Mouse (Mus musculus) large intestine, adult 2 months (tissue): ENCODE measurements around the gene Ide. TPM values are rescaled to one million over a fixed set of nuclear protein-coding genes. Genes with fewer than 3 reads are reported as not detected.

ENCODE experiments used
- DNase-seq: peaks from one replicate; pipeline ENCODE4 v3.0.0-alpha.2; 2012; ENCODE audit warnings: low read depth, low spot score
- WGBS: fragments of 180-500 bp; shearing (Covaris S2); methylation state at CpG from one replicate; pipeline ENCODE4 v1.1.7; 2018; 5-methylcytosine and 5-hydroxymethylcytosine counted together
- polyA plus RNA-seq: library from polyadenylated mRNA; depleted of rRNA; stranded (reverse); fragments of >200 nt; gene quantifications from 2 replicates; pipeline ENCODE4 v1.2.3, GENCODE M21; 2012; rRNA removed

The Ide gene
- polyA plus RNA-seq = 15.7 and 23.7 TPM in 2 replicates

DNA sequence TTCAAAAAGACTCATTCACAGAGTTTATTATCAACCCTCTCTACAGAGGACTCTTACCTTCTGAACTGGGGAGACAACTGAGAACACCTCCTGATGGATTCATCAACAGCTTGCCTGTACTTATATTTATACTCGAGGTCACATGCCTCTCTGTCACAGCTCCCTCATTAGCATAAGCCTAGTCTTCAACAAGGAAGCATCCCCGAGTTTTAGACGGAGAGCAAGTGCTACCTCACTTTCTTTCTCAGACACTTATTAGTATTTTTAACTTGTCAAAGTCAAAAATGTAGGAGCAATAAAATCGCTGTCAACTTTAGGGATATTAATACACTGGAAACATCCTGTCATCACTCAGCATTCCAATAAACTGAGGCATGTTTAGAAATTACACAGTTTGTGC lies at the start of gene Ide:
TSS of gene Ide (minus strand) at position 101 of the 400 bp plus-strand sequence.
- DNase-seq = no peak
- WGBS = 55% methylated on average over 4 of the region's 4 CpGs

DNA sequence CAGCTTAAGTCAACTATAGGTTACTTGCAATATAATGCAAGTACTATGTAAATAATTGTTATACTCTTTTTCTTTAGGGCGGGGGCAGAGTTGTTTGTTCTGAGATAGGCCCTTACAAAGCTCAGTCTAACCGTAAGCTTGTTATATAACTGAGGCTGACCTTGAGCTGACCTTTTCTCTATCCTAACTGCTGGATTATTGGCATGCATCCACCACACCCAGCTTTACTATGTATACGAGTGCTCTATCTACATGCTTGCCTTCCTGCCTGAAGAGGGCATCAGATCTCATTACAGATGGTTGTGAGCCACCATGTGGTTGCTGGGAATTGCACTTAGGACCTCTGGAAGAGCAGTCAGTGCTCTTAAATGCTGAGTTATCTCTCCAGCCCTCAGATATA lies 48.5 kb upstream of the Ide start:
- DNase-seq = no peak
- WGBS = 27% methylated on average over 3 of the region's 3 CpGs

DNA sequence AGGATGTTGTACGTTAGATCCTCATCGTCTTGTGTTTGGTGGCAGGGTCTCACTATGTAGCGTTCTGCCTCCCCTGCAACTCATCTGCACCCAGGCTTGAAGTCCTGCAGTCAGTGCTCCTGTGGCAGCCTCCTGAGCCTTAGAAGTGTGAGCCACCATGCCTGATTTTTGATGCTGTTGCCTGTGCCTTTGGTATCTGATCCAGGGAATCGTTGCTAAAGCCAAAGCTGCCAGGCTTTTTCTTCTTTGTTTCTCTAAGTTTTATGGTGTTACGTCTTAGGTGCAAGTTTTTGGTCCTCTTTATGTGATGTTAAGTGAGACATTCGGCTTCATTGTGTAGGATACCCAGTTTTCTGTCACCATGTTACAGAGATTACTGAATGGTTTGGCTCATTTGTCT lies 41.2 kb upstream of the Ide start:
- DNase-seq = no peak
- 62% methylated on average over 6 of the region's 6 CpGs for WGBS

DNA sequence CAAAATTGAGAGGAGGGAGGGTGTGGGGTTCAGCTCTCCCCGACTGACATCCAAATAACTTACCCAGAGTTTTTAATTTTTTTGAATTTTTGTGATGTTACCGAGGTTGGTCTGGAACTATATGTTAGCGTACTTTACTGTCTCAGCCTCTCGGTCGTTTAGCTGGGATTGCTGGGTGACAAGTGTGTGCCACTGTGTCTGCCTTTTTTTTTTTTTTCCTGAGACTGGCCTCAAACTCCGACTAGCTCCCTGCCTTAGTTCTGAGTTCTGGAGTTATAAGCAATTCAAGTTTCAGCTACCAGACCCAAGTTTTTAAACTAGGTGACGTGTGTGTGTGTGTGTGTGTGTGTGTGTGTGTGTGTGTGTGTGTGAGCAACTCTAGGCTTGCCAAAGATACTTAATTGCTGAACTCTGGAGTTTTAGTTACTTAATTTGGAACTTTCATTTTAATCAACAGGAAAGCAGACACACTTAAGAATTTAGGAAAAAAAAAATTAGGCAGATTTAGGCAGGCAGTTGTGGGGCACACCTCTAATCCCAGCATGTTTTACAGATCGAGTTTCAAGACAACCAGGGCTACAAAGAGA lies 39.8 kb upstream of the Ide start:
- WGBS = 4% methylated on average over 8 of the region's 8 CpGs

DNA sequence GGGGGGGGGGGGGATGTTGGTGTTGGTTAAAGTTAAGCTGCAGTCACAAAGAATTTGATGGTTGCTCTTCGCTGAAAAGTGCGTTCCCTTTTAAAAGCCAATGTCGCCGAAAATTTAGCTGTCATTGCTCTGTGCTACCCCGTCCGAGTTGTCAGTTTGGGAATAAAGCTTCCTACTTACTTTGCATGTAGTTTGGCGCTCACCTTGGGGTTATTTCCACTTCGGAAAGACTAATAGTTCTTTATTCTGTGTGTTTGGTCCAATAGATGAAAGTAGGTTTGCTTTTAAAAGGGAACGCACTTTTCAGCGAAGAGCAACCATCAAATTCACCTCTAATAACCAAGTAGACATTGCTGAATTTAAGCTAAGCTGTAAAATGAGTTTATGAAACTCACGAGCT lies 39.2 kb upstream of the Ide start:
- 2% methylated on average over 11 of the region's 11 CpGs for WGBS
- no peak for DNase-seq

More for the DNA sequence above, 39.8 kb upstream of the Ide start:
- DNase-seq = no peak

DNA sequence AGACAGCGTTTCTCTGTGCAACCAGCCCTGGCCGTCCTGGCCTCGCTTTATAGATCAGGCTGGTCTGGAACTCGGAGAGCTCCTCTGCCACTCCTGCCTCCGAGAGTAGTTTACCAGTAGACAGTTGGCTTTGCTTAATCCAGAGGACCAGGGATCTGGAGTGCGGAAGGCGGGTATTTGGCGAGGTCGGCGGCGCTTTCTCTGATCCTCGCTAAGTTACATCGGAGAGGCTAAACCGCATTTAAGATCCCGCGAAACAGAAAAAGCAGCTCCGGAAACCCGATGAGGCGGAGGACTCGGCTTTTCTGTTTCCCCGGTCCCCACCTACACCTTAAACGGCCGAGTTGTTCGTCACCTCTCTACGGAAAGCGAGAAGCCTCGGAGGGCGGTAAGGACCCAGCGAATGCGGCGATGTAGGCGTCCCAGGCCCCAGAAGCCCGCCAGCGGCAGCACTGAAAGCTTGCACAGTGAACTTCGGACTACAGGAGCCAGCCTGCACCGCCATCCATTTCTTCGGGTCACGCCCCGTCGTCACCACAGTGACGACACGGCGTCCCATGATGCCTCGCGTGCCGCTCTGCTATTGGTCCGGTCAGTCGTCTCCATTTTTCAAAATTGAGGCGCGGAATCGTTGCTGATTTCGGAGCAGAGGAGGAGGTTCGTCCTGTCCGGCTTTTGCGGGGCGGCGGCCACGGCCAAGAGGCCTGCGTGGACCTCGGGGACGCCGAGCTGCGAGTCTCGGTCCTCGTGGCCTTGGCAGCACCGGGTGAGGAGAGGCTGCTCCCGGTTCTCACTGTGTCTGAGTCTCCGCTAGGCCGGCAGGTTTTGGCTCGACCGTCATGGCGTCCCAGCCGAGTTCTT lies 38.3 kb upstream of the Ide start, which contains the start of gene Kif11:
TSS of gene Kif11 (plus strand) at position 649 of the 861 bp plus-strand sequence.
- DNase-seq = peak; percentile 97
- under 1% methylated on average over 73 of the region's 73 CpGs for WGBS

DNA sequence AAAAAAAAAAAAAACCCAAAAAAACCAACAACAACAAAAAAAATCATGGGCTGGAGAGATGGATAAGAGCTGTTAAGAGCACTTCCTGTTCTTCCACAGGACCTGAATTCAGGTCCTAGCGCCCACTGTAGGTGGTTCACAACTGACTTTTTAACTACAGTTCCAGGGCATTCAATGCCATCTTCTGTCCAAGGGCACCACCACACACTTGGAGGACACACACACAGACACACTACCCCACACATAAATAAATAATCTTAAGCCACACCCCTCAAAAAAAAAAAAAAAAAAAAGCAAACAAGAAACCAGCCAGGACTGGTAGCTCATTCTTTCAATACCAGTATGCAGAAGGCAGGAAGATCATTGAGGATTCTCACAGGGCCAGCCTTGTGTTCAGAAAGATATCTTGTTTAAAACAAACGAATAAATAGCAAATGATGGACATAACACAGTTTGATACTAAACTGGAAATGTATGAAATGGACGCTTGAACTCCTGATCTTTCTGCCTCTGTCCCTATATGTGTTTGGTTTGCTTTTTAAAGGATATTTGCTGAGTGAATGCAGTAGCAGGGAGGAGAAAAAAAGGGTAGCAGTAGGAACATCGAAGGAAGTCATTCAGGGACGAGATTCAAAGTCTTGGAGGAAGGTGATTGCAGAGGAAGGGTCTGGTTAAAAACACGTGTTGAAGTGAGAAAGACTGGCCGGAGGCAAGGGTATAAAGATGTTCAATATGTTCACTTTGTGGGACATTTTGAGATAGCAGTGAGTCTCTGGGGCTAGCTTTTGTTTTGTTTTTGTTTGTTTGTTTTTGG lies 37.5 kb upstream of the Ide start:
- WGBS = 17% methylated on average over 7 of the region's 7 CpGs
- no peak for DNase-seq

DNA sequence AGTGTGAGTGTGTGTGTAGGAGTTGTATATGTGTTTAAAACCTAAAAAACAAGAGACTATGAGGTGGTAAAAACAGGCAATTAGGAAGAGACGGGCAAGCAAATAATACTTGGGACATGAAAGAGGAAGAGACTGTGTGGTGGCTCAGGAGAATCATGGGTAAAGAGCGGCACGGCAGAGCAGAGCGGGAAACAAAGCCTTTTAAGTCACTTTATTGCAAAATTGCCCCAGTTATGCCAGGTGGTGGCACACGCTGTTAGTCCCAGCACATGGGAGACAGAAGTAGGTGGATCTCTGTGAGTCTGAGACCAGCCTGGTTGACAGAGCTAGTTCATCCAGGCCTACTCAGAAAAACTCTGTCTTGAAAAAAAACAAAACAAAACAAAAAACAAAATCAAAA lies 32.7 kb upstream of the Ide start:
- WGBS = 26% methylated on average over 5 of the region's 5 CpGs
- no peak for DNase-seq

DNA sequence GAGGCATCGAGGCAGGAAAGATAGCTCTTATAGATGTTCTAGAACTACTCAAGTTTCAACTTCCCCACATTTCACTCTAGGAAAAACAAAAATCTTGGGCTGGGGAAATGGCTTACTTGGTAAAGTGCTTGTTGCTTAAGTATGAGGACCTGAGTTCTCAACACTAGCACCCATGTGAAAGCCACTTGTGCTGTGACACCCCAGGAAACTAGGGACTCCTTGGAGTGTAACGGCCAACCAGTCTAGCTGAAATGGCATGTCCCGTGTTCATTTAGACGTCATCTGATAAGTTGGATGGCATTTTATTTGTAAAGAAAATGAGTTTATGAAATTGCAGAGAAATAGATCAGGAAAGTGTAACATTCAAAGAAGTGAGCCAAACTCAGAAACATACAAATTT lies 32.3 kb upstream of the Ide start:
- DNase-seq = no peak
- WGBS = 78% methylated on average over 4 of the region's 4 CpGs

DNA sequence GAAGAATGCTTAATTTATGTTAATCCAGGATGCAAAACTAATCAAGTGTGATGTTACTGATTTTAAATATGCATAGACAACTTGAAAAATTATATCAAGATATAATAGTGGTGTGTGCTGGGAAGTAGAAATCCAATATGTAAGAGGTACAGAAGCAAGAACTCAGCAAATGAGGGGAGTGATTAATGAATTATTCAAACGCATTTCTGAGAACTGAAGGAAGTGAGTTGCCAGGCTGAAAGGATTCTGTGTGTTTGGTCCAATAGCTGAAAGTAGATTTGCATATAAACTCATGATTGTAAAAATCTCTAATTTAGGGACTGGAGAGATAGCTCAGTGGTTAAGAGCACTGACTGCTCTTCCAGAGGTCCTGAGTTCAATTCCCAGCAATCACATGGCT lies 31.3 kb upstream of the Ide start:
- WGBS = 79% methylated on average over 1 of the region's 1 CpGs
- DNase-seq = no peak

DNA sequence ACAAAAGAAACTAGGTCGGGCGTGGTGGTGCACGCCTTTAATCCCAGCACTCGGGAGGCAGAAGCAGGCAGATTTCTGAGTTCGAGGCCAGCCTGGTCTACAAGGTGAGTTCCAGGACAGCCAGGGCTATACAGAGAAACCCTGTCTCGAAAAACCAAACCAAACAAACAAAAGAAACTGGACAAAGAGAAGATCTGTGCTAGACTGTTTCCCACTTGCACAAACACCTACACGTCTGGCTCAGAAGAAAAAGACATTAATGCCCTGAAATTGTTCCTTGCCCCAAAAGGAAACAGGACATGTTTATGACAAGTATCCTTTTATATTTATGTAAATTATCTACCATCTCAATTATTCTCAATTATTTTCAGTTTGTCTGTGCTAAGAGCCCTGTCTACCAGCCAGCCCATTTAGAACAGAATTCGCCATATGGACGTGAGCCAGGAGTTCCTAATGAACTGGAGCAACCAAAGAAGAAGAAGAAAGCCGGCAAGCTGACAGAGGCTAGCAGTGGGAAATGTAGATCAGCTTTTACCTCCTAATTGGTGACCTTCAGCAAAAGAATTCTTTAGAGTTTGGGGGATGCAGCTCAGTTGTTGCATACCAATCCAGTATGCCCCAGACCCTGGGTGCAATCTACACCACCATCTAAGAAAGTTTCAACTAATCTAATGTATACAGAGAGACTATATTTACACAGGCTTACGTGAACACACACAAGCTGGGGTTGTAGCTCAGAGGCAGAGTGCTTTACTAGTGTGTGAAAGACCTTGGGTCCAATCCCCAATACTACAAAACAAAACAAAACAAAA lies 25.7 kb upstream of the Ide start:
- no peak for DNase-seq
- 76% methylated on average over 11 of the region's 11 CpGs for WGBS

DNA sequence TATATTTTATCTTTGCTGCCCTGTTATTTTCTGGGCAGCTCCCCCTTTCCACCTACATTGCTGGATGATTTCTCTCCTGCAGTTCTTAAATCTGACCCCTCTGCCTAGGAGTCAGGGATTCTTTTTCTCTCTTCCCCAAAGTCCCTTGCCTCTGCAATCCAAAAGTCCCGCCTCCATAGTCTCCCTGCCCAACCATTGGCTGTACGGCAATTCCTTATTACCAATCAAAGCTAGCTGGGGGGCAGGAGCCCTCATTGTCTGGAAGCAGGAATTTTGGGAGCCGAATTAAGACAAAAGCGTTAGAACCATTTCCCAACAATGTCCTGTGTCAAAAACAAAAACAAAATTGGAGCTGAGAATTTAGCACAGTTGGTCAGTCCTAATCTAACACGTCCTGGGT lies 24.9 kb upstream of the Ide start:
- 72% methylated on average over 5 of the region's 5 CpGs for WGBS
- no peak for DNase-seq

DNA sequence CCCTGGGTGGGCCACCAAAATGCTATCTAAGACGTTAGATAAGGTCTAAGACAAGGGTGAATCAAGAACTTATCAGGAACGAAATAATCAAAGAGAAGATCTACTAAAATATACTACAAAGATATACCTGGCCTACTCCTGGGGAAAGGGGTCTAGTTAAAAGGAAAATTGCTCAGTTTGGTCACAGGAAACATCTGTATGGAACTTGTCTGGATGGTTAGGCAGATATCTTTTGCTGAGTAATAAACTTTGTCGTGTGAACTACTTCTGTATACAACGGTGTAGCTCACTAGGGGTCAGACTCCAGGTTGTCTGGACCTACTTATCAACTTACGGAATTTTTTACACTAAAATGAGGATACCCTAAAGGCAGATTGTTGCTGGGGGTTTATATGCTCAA lies 22.4 kb upstream of the Ide start:
- DNase-seq = no peak
- WGBS = 51% methylated on average over 5 of the region's 5 CpGs

DNA sequence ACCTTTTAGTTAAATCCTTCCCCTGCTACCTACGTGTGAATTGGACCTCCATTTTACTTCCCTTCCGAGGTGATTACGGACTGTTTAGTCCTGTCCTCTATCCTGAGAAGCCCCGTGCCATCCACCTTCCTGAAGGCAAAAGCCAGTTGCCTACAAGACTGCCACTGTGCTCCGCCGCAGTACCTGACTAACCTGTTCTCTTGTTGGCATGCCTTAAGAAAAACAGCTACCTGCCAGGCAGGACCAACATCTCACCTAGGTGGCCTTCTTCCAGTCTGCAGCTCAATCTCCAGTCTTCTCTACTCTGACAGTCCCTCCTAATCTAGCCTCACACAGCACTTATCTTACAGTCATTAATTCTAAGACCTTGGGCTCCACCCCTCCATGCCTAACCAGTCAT lies 15.7 kb upstream of the Ide start:
- DNase-seq = no peak
- WGBS = 93% methylated on average over 6 of the region's 6 CpGs

DNA sequence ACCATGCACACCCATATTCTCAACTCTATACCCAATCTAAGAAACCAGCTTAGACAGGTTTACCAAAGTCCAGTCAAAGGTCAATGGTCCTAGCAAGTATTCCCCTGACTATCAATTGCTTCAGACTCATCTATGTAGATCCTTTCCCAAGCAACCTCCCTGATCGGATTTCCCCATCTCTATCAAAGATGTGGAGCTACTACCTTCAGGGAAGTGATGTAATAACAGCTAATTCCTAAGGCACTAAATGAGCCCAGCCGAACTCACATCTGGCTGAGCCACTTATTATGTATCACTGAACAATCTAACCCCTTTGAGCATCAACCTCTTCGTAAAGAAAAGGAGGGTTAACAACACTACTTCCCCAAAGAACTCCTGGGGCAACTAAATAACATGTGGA lies 15.1 kb upstream of the Ide start:
- WGBS = 96% methylated on average over 3 of the region's 3 CpGs
- no peak for DNase-seq

DNA sequence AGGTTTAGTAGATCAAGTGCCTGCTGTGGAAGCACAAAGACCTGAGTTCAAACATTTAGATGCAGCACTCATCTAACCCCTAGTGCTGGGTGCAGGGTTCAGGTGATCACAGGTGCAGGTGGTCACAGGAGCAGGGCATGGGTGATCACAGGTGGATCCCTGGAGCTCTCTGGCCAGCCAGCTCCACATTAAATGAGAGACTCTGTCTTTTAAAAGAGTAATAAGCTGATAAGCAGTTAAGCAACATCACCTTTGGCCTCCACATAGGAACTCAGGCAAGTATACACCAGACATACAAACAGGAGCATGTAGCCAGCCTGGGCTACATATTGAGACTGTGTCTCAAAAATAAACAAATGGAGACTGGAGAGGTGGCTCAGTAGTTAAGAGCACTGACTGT lies 11.3 kb upstream of the Ide start:
- no peak for DNase-seq

DNA sequence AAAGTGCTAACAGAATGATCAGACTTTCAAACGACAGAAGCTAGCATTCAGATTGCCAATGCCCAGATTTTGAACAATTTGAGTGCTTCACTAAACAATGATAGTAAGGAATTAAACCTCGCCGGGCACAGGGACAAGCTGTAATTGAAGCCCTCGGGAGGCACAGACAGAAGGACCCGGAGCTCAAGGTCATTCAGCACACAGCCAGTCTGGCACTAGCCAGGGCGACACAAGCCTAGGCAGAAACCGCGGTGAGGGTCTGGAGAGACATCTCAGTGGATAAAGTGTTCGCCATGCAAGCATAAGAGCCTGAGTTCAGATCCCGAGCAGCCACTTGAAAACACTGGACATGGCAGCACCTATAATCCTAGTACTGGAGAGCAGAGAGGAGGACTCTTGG lies 10.7 kb upstream of the Ide start:
- no peak for DNase-seq
- WGBS = 79% methylated on average over 10 of the region's 10 CpGs

DNA sequence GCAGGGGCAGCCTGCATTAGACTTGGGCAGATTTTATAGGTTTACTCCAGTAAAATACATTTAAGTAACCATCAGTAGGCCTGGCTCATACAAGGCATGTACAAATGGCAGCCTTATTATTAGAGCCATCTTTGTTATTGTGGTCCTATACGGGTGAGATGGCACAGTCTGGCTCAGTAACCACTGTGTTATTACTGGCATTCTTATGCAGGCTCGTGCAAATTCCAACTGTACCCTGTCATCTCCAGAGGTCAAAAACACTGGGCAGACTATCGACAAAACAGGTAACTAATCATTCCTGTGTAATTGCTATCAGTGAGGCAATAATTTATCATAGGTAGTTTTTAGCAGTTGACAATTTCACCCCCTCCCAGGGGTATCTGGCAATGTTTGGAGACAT lies 8.6 kb upstream of the Ide start:
- DNase-seq = no peak
- WGBS = 77% methylated on average over 3 of the region's 3 CpGs

DNA sequence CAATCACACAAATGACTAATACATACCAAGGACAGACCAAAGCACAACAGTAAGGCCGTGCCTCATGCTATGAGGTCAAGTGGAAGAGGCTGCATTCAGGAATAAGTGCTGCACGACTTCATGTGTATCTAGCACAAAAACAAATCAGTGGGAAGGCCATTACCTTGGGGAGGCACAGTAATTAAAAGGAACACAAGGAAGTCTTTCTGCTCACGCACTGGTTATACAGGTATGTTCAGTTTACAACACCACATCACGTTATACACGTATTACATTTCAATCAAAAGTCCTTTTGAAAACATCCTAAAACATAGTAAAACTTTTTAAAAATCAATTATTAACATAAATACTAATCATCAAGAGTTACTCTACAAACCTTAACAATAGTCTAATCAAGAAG lies 6.2 kb upstream of the Ide start:
- no peak for DNase-seq
- 25% methylated on average over 5 of the region's 5 CpGs for WGBS

DNA sequence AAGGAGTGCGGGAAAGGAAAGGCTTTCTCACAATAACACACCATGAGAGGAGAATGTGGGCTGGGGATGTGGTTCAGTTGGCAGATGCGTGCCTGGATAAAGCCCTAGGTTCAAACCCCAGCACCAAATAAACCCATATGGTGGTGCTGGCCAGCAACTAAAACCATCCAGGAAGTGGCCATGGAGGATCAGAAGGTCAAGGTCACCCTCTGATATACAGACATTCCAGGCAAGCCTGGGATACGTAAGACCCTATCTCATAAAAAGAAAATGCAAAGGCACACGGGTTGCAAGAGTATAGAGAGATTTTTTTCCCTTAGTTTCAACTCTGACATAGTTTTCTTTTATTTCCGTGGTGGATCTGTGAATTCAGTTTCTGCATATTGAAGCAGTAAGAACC lies 3.3 kb upstream of the Ide start:
- DNase-seq = no peak
- WGBS = 75% methylated on average over 5 of the region's 5 CpGs
